Mouse (Mus musculus) liver, embryonic 14.5 days (tissue): Measurements from ENCODE around the gene Ppp2r1b. TPM values are rescaled to one million over a fixed set of nuclear protein-coding genes. Genes with fewer than 3 reads are reported as not detected.
"Not testable (repeated sequence)": the region's sequence is repeated elsewhere in the genome, so short reads cannot be mapped to it uniquely, and the experiment has no call there.

Source experiments
- ATAC-seq: fragments of 200-750 bp; cut with Nextera tagmentation; 2 replicates; pipeline ENCODE4 v1.8.0; 2017; ENCODE audit warnings: moderate number of reproducible peaks, mild to moderate bottlenecking, moderate library complexity; ENCODE audit not compliant: insufficient read depth
- DNase-seq, 3 experiments: peaks; one replicate each; pipeline ENCODE4 v3.0.0-alpha.2; 2012 to 2013; ENCODE audit warnings: low read depth in 3 of 3, low spot score in 3 of 3
- H3K27ac ChIP-seq: fragments of 300-500 bp; sonication (generic); 2 replicates; pipeline ENCODE4 v1.5.1; 2014; ENCODE audit warnings: moderate library complexity, mild to moderate bottlenecking, control low read depth, inconsistent platforms
- H3K27me3 ChIP-seq: fragments of 300-500 bp; sonication (generic); 2 replicates; pipeline ENCODE4 v1.6.1; 2014; ENCODE audit warnings: mild to moderate bottlenecking, low read length, moderate library complexity; ENCODE audit not compliant: control insufficient read depth, insufficient read depth
- H3K36me3 ChIP-seq: fragments of 300-500 bp; sonication (generic); replicated peaks from 2 replicates; pipeline ENCODE4 v1.6.1; 2014; ENCODE audit warnings: low read depth; ENCODE audit not compliant: control insufficient read depth, insufficient read depth
- H3K4me1 ChIP-seq, 2 experiments: fragments of 200-500 bp in 1 of 2; fragments of 300-500 bp in 1 of 2; sonication (generic) in 1 of 2; replicated peaks; 2 replicates each; pipeline ENCODE4 v1.6.1; 2012 to 2014; ENCODE audit warnings: antibody characterized with exemption in 1 of 2, inconsistent platforms in 1 of 2, low read length in 1 of 2; ENCODE audit not compliant: control insufficient read depth in 2 of 2, insufficient read depth in 2 of 2
- H3K4me2 ChIP-seq: fragments of 300-500 bp; sonication (generic); 2 replicates; pipeline ENCODE4 v1.6.1; 2014; ENCODE audit warnings: low read depth, mild to moderate bottlenecking, control low read depth, moderate library complexity
- H3K4me3 ChIP-seq, 2 experiments: fragments of 200-500 bp in 1 of 2; fragments of 300-500 bp in 1 of 2; sonication (generic) in 1 of 2; 2 replicates each; pipeline ENCODE4 v1.5.1; 2012 to 2014; ENCODE audit warnings: low read depth in 2 of 2, low read length in 2 of 2, mild to moderate bottlenecking in 2 of 2, control low read depth in 1 of 2, inconsistent platforms in 1 of 2, moderate library complexity in 1 of 2; ENCODE audit not compliant: insufficient read depth in 1 of 2
- H3K9ac ChIP-seq: fragments of 300-500 bp; sonication (generic); replicated peaks from 2 replicates; pipeline ENCODE4 v1.6.1; 2014; ENCODE audit warnings: mild to moderate bottlenecking, control low read depth, moderate library complexity
- H3K9me3 ChIP-seq: fragments of 300-500 bp; sonication (generic); 2 replicates; pipeline ENCODE4 v1.6.1; 2016; ENCODE audit warnings: low read length, mixed read lengths; ENCODE audit not compliant: control insufficient read depth
- CTCF ChIP-seq: IDR thresholded peaks from 2 replicates; pipeline ENCODE4 v1.5.1; 2016; ENCODE audit warnings: antibody characterized with exemption, low read depth, control low read depth
- EP300 ChIP-seq: IDR thresholded peaks from 2 replicates; pipeline ENCODE4 v1.6.1; 2016; ENCODE audit warnings: antibody characterized with exemption, low read depth
- WGBS: fragments of 180-500 bp; shearing (Covaris S2); extraction: QIAGEN DNeasy Blood & Tissue Kit; methylation state at CpG from one replicate; pipeline ENCODE4 v1.1.7; 2014; ENCODE audit not compliant: insufficient replicate concordance; 5-methylcytosine and 5-hydroxymethylcytosine counted together
- polyA plus RNA-seq, 2 experiments: library from polyadenylated mRNA; depleted of rRNA in 1 of 2; stranded (reverse) in 1 of 2; unstranded in 1 of 2; fragments of >200 nt; fragmentation: Nextera tagmentation in 1 of 2; extraction: Ambion mirVana in 1 of 2; gene quantifications; 2 replicates each; pipeline versions ENCODE4 v1.2.1 to v1.2.3; 2012 to 2014

Gene Ppp2r1b
- polyA plus RNA-seq, 2 experiments: 27.7 to 69.1 TPM

- TF ChIP-seq EP300: peak; percentile 74
- peak; percentile 50; the same call in 1 of the 2 replicates for ATAC-seq
Observed at GRCm38 (mm10) chr9:50832582-50832981, 12.5 kb upstream of the Ppp2r1b start.

GRCm38 (mm10) chr9:50833786-50834185 is 11.3 kb upstream of the Ppp2r1b start:
- TF ChIP-seq EP300: no peak
- no peak for TF ChIP-seq CTCF
- Histone ChIP-seq H3K4me1 (peaks cover 8 to 15% of the 10 kb centered on the region in 2 experiments), H3K27ac (no peak overlapping the region), H3K36me3 (no peaks in the 10 kb centered on the region), H3K9me3 (no peaks in the 10 kb centered on the region), H3K4me3 (no peak overlapping the region), H3K9ac (no peak overlapping the region), H3K4me2 (no peak overlapping the region), H3K27me3 (no peaks in the 10 kb centered on the region)
- DNase-seq (no peak), ATAC-seq (no peak)
- 43% methylated on average over 8 of the region's 8 CpGs for WGBS

More at GRCm38 (mm10) chr9:50832582-50832981, 12.5 kb upstream of the Ppp2r1b start:
- not testable (repeated sequence) for H3K4me3 ChIP-seq, H3K36me3 ChIP-seq, H3K4me2 ChIP-seq, H3K9me3 ChIP-seq, H3K27me3 ChIP-seq, DNase-seq
- Histone ChIP-seq H3K27ac (peak overlapping the region; percentile 39), H3K9ac (peak overlapping the region; percentile 11; the same call in 1 of the 2 replicates), H3K4me1 (peaks cover 8 to 15% of the 10 kb centered on the region in 2 experiments)
- WGBS: 29% methylated on average over 2 of the region's 2 CpGs

GRCm38 (mm10) chr9:50835068-50835705 is 9.9 kb upstream of the Ppp2r1b start:
- H3K36me3 ChIP-seq: no peaks in the 10 kb centered on the region
- H3K4me3 ChIP-seq: no peak overlapping the region
- no peak for ATAC-seq
- no peaks in the 10 kb centered on the region for H3K9me3 ChIP-seq
- no peaks in the 10 kb centered on the region for H3K27me3 ChIP-seq
- DNase-seq: no peak
- no peak overlapping the region for H3K9ac ChIP-seq
- no peak overlapping the region for H3K4me2 ChIP-seq
- H3K4me1 ChIP-seq: peaks cover 10 to 15% of the 10 kb centered on the region in 2 experiments
- TF ChIP-seq CTCF (no peak), EP300 (no peak)
- no peak overlapping the region for H3K27ac ChIP-seq
- 78% methylated on average over 10 of the region's 10 CpGs for WGBS

GRCm38 (mm10) chr9:50836097-50836496 is 9.0 kb upstream of the Ppp2r1b start:
- H3K9ac ChIP-seq: no peak overlapping the region
- TF ChIP-seq EP300 (no peak), CTCF (no peak)
- ATAC-seq: no peak
- H3K4me1 ChIP-seq: peaks cover 15 to 20% of the 10 kb centered on the region in 2 experiments
- no peaks in the 10 kb centered on the region for H3K36me3 ChIP-seq
- DNase-seq: no peak
- H3K4me3 ChIP-seq: no peak overlapping the region
- no peak overlapping the region for H3K4me2 ChIP-seq
- H3K27me3 ChIP-seq: no peaks in the 10 kb centered on the region
- 79% methylated on average over 4 of the region's 4 CpGs for WGBS
- H3K9me3 ChIP-seq: no peaks in the 10 kb centered on the region
- H3K27ac ChIP-seq: no peak overlapping the region

GRCm38 (mm10) chr9:50841079-50841789 is 3.9 kb upstream of the Ppp2r1b start:
- no peak for TF ChIP-seq EP300
- TF ChIP-seq CTCF: no peak; the same call in 1 of the 2 replicates
- peak overlapping the region; percentile 21; the same call in 1 of the 2 replicates for H3K27ac ChIP-seq
- H3K4me2 ChIP-seq: peak overlapping the region; percentile 19
- H3K4me3 ChIP-seq: no peak overlapping the region
- DNase-seq (no peak), ATAC-seq (0 out of 2 replicates have a peak, but pooled peaks have one; percentile 18)
- no peaks in the 10 kb centered on the region for H3K27me3 ChIP-seq
- H3K9ac ChIP-seq: peak overlapping the region; percentile 16; the same call in 1 of the 2 replicates
- H3K4me1 ChIP-seq: peaks cover 11% of the 10 kb centered on the region in 2 experiments
- WGBS: 30% methylated on average over 13 of the region's 13 CpGs
- no peaks in the 10 kb centered on the region; the same call in 1 of the 2 replicates for H3K36me3 ChIP-seq
- H3K9me3 ChIP-seq: no peaks in the 10 kb centered on the region
